Mouse (Mus musculus): Measurements from ENCODE around the gene Myo3b. TPM values are rescaled to one million over a fixed set of nuclear protein-coding genes. Genes with fewer than 3 reads are reported as not detected.

Myo3b gene
- polyA plus RNA-seq, 1 experiment = not detected

GRCm38 (mm10) chr2:70105286-70106030, 66.5 kb downstream of the Myo3b start:
- no peak for TF ChIP-seq GATA1 (IDR thresholded peaks at IDR 0.05; ENCODE audit: low read length)

GRCm38 (mm10) chr2:70109010-70109409, 70.1 kb downstream of the Myo3b start:
- no peak for TF ChIP-seq GATA1 (IDR thresholded peaks at IDR 0.05; ENCODE audit: low read length)

- TF ChIP-seq GATA1 (IDR thresholded peaks at IDR 0.05; ENCODE audit: low read length) = no peak
These were observed 75.2 kb downstream of the Myo3b start for GRCm38 (mm10) chr2:70113798-70114782.

- no peak for TF ChIP-seq GATA1 (IDR thresholded peaks at IDR 0.05; ENCODE audit: low read length)
These were observed 79.7 kb downstream of the Myo3b start for GRCm38 (mm10) chr2:70118376-70119264.

GRCm38 (mm10) chr2:70119265-70119663, 80.3 kb downstream of the Myo3b start:
- no peak for TF ChIP-seq GATA1 (IDR thresholded peaks at IDR 0.05; ENCODE audit: low read length)

- no peak for TF ChIP-seq GATA1 (IDR thresholded peaks at IDR 0.05; ENCODE audit: low read length)
These were observed 87.4 kb downstream of the Myo3b start for GRCm38 (mm10) chr2:70126330-70126729.

- no peak for TF ChIP-seq GATA1 (IDR thresholded peaks at IDR 0.05; ENCODE audit: low read length)
These were observed 87.9 kb downstream of the Myo3b start for GRCm38 (mm10) chr2:70126783-70127182.

- no peak for TF ChIP-seq GATA1 (IDR thresholded peaks at IDR 0.05; ENCODE audit: low read length)
These were observed 88.6 kb downstream of the Myo3b start for GRCm38 (mm10) chr2:70127351-70128148.

GRCm38 (mm10) chr2:70128590-70128989, 89.7 kb downstream of the Myo3b start:
- no peak for TF ChIP-seq GATA1 (IDR thresholded peaks at IDR 0.05; ENCODE audit: low read length)

- no peak for TF ChIP-seq GATA1 (IDR thresholded peaks at IDR 0.05; ENCODE audit: low read length)
These were observed 90.6 kb downstream of the Myo3b start for GRCm38 (mm10) chr2:70129566-70129965.

- TF ChIP-seq GATA1 (IDR thresholded peaks at IDR 0.05; ENCODE audit: low read length) = no peak
These were observed 94.4 kb downstream of the Myo3b start for GRCm38 (mm10) chr2:70133281-70133680.

GRCm38 (mm10) chr2:70137226-70137998, 98.5 kb downstream of the Myo3b start:
- no peak for TF ChIP-seq GATA1 (IDR thresholded peaks at IDR 0.05; ENCODE audit: low read length)

- no peak for TF ChIP-seq GATA1 (IDR thresholded peaks at IDR 0.05; ENCODE audit: low read length)
These were observed 104.7 kb downstream of the Myo3b start for GRCm38 (mm10) chr2:70143543-70144188.

Data from G1E-ER4 (cell line).